Mouse (Mus musculus) heart, embryonic 12.5 days (tissue): Measurements from ENCODE around the gene Kif16b. TPM values are rescaled to one million over a fixed set of nuclear protein-coding genes. Genes with fewer than 3 reads are reported as not detected.

ENCODE experiments used
- ATAC-seq: fragments of 200-750 bp; cut with Nextera tagmentation; 2 replicates; pipeline ENCODE4 v1.8.0; 2017; ENCODE audit warnings: moderate TSS enrichment, moderate library complexity; ENCODE audit not compliant: insufficient number of reproducible peaks, low FRiP score
- H3K27ac ChIP-seq: fragments of 300-500 bp; sonication (generic); 2 replicates; pipeline ENCODE4 v1.5.1; 2016; ENCODE audit warnings: mild to moderate bottlenecking, moderate library complexity; ENCODE audit not compliant: poor library complexity, severe bottlenecking
- H3K27me3 ChIP-seq: fragments of 300-500 bp; sonication (generic); replicated peaks from 2 replicates; pipeline ENCODE4 v1.6.1; 2016; ENCODE audit warnings: mild to moderate bottlenecking, moderate library complexity
- H3K36me3 ChIP-seq: fragments of 300-500 bp; sonication (generic); 2 replicates; pipeline ENCODE4 v1.6.1; 2016; ENCODE audit warnings: mild to moderate bottlenecking, moderate library complexity
- H3K4me1 ChIP-seq: fragments of 300-500 bp; sonication (generic); replicated peaks from 2 replicates; pipeline ENCODE4 v1.6.1; 2016; ENCODE audit warnings: mild to moderate bottlenecking
- H3K4me2 ChIP-seq: fragments of 300-500 bp; sonication (generic); 2 replicates; pipeline ENCODE4 v1.6.1; 2016; ENCODE audit warnings: mild to moderate bottlenecking, moderate library complexity
- H3K4me3 ChIP-seq: fragments of 300-500 bp; sonication (generic); 2 replicates; pipeline ENCODE4 v1.5.1; 2016; ENCODE audit warnings: mild to moderate bottlenecking
- H3K9ac ChIP-seq: fragments of 300-500 bp; sonication (generic); 2 replicates; pipeline ENCODE4 v1.6.1; 2016; ENCODE audit warnings: mild to moderate bottlenecking, moderate library complexity
- H3K9me3 ChIP-seq: fragments of 300-500 bp; sonication (generic); replicated peaks from 2 replicates; pipeline ENCODE4 v1.6.1; 2016; ENCODE audit warnings: mild to moderate bottlenecking, moderate library complexity
- WGBS: fragments of 180-500 bp; shearing (Covaris S2); methylation state at CpG from one replicate; pipeline ENCODE4 v1.1.7; 2016; 5-methylcytosine and 5-hydroxymethylcytosine counted together
- polyA plus RNA-seq: library from polyadenylated mRNA; unstranded; fragments of >200 nt; fragmentation: Nextera tagmentation; extraction: Ambion mirVana; gene quantifications from 2 replicates; pipeline ENCODE4 v1.2.1, GENCODE M21; 2016

Kif16b gene
- polyA plus RNA-seq, 1 experiment from 2014 or later = 13.9 TPM

GRCm38 (mm10) chr2:142774752-142775151 is 126.6 kb downstream of the Kif16b start:
- Histone ChIP-seq H3K9ac (no peak overlapping the region), H3K4me1 (peaks cover 9% of the 10 kb centered on the region; the same call in 1 of the 2 replicates), H3K27me3 (no peaks in the 10 kb centered on the region), H3K4me3 (no peak overlapping the region), H3K4me2 (no peak overlapping the region), H3K36me3 (no peaks in the 10 kb centered on the region), H3K27ac (no peak overlapping the region), H3K9me3 (no peaks in the 10 kb centered on the region)
- WGBS = 62% methylated on average over 1 of the region's 1 CpGs
- no peak for ATAC-seq

DNA sequence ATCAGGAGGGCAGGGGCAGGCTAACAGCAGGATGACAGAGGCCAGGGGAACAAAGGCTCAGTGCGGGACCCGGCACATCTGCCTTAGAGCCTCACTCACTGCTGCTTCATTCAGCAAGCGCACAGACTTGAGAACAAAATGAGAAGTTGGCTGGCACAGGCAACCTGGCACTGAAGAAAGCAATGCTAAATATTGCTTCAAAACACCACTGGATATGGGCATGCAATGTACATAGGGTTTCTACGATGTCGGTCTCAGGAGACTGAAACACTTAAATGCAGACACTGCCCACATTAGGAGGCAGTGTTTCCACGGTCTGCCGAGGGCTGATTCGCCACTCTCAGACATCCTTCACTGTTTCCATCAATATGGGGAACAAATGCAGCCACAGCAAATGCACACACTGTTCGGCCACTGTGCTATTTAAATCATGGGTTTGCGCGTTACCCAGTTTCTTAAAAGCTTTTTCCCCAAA is 131.6 kb downstream of the Kif16b start:
- Histone ChIP-seq H3K4me1 (0 out of 2 replicates have a peak, but pooled peaks cover 2% of the 10 kb centered on the region), H3K4me2 (no peak overlapping the region), H3K36me3 (no peaks in the 10 kb centered on the region), H3K27ac (no peak overlapping the region), H3K27me3 (no peaks in the 10 kb centered on the region), H3K9me3 (no peaks in the 10 kb centered on the region), H3K9ac (no peak overlapping the region), H3K4me3 (no peak overlapping the region)
- no peak for ATAC-seq
- WGBS = 82% methylated on average over 11 of the region's 11 CpGs

DNA sequence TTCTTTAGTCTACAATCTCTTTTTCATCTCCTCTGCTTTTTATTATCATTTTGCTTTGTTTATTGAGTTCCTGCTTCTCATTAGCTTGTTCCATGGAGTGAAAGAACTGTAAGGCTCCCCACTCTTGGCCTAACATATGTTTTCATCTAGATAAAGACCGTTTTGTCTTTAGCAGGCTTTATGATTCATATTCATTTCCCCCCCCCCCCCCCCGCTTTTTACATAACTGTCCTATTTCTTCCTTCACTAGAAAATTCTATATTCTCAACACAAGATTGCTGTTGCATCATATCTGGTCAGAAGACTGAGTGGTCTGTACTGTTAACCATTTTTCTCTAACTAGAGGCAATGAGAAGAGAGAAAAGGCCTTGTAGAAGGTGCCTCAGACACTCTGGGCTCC is 137.1 kb downstream of the Kif16b start:
- H3K9ac ChIP-seq = no peak overlapping the region
- no peak overlapping the region for H3K4me2 ChIP-seq
- H3K4me1 ChIP-seq = no peaks in the 10 kb centered on the region
- H3K27ac ChIP-seq = no peak overlapping the region
- H3K36me3 ChIP-seq = no peaks in the 10 kb centered on the region
- no peaks in the 10 kb centered on the region for H3K9me3 ChIP-seq
- no peaks in the 10 kb centered on the region for H3K27me3 ChIP-seq
- WGBS = 75% methylated on average over 2 of the region's 2 CpGs
- H3K4me3 ChIP-seq = no peak overlapping the region
- ATAC-seq = no peak

DNA sequence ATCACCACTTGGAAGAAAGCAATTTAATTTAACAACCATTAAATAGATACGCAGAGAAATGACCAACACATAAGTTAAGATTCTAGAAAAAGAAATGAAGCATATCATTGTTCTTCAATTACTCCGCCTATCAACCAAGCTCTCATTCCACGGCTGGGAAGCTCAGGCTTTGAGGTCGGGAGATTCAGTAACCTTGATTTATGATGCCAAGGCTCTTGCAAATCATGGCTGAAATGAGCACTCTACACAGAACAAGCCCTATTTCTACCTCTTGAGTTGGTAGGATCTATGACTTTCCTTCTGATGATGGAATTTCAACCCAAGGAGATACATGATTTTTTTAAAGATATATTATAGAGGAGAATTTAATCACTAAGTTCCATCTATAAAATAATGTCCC is 140.5 kb downstream of the Kif16b start:
- Histone ChIP-seq H3K9ac (no peak overlapping the region), H3K36me3 (no peaks in the 10 kb centered on the region), H3K4me2 (no peak overlapping the region), H3K4me1 (no peaks in the 10 kb centered on the region), H3K27ac (no peak overlapping the region), H3K4me3 (no peak overlapping the region), H3K9me3 (no peaks in the 10 kb centered on the region), H3K27me3 (no peaks in the 10 kb centered on the region)
- ATAC-seq = no peak
- 78% methylated on average over 4 of the region's 4 CpGs for WGBS

DNA sequence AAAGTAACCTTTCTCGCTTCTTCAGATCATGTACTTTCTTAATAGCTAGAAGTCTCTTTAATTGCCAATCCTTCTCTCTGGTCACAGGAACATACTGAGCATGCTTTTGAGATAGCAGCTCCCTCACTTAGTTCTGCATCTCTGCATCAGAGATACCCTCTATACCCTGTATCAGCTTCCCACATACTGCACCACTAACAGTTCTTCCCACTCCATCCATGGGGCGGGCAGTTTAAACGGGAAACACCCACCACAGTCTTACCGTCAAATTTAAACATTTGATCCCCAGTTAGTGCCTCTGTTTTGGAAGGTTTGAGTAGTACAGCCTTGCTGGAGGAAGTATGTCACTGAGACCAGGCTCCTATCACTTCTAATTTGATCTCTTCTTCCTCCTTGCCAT is 142.1 kb downstream of the Kif16b start:
- H3K27ac ChIP-seq = no peak overlapping the region
- H3K4me1 ChIP-seq = no peaks in the 10 kb centered on the region
- H3K9ac ChIP-seq = no peak overlapping the region
- H3K9me3 ChIP-seq = no peaks in the 10 kb centered on the region
- H3K4me3 ChIP-seq = no peak overlapping the region
- H3K4me2 ChIP-seq = no peak overlapping the region
- 88% methylated on average over 4 of the region's 4 CpGs for WGBS
- ATAC-seq = no peak
- no peaks in the 10 kb centered on the region for H3K27me3 ChIP-seq
- H3K36me3 ChIP-seq = no peaks in the 10 kb centered on the region

DNA sequence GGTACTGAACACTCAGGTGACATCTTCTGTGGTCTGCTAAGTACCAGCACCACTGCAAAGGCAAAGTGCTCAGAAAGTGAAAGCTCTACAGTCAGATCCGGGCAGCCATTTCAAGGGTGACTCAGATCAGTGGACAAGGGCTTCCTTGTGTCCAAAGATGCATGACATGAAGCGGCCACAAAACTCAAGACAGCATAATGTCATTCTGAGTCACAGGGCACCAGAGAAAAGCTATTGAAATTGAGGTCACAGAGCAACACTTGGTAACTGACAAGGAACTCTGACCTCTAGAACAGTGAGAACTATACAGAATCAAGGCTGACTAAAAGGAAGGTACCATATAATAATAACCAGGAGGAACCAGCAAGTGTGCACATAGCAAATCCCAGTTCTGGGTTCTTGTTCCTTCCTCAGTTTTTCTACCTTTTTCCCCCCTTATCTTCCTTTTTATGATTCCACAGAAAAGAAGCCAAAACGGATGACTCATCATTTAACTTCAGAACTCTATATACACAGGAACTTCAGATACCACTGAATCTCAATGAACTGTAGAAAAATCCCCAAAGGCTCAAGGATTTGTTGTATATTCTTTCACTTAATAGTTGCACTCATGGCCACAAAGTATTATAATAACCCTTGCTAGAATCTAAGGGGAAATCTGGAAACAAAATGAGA is 143.1 kb downstream of the Kif16b start:
- Histone ChIP-seq H3K4me3 (no peak overlapping the region), H3K4me2 (no peak overlapping the region), H3K4me1 (no peaks in the 10 kb centered on the region), H3K27me3 (no peaks in the 10 kb centered on the region), H3K27ac (no peak overlapping the region), H3K36me3 (no peaks in the 10 kb centered on the region), H3K9ac (no peak overlapping the region), H3K9me3 (no peaks in the 10 kb centered on the region)
- no peak for ATAC-seq
- 76% methylated on average over 3 of the region's 3 CpGs for WGBS

DNA sequence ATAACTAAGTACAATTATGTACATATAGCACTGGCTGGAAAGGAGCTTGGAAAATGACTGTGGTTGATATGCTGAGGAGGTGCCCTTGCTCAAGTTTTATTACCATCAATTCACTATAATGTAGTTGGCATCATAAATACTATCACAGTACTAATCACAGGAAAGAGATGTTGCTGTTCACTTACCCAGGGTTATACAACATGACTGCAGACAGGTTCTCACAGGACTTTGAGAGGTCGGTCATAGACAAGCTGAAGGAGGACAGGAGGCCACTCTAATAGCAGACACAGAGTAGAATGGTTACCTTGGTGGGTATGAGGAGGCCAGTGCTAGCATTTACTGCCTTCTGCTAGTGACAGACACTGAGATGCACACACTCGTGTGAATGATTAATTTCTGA is 162.0 kb downstream of the Kif16b start:
- ATAC-seq = no peak
- peaks cover 5% of the 10 kb centered on the region; the same call in 1 of the 2 replicates for H3K36me3 ChIP-seq
- no peaks in the 10 kb centered on the region for H3K9me3 ChIP-seq
- H3K9ac ChIP-seq = no peak overlapping the region
- H3K27ac ChIP-seq = no peak overlapping the region
- no peaks in the 10 kb centered on the region for H3K27me3 ChIP-seq
- H3K4me3 ChIP-seq = no peak overlapping the region
- no peak overlapping the region for H3K4me2 ChIP-seq
- peaks cover 5% of the 10 kb centered on the region; the same call in 1 of the 2 replicates for H3K4me1 ChIP-seq
- WGBS = 81% methylated on average over 2 of the region's 2 CpGs

DNA sequence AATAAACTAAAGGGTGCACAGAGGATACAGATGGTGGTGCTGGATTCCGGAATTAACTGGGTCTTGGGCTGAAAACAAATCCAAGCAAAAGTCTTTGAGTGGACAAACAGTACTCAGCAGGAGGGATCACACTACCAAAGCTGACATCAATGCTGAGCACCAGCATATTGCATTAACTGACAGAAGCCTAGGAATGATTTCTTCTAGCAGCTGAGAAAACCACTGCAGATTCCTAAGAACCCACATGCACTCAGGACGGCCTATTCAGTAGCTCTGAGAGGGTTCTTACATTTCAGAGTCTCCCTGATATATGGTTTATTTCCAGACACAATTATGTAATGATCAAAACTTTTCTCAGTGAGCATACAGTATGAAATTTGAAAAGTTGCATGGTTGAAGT is 162.8 kb downstream of the Kif16b start:
- WGBS = 79% methylated on average over 2 of the region's 2 CpGs
- Histone ChIP-seq H3K4me2 (no peak overlapping the region), H3K4me1 (peaks cover 8% of the 10 kb centered on the region), H3K27me3 (no peaks in the 10 kb centered on the region), H3K9ac (no peak overlapping the region), H3K27ac (no peak overlapping the region), H3K4me3 (no peak overlapping the region), H3K9me3 (no peaks in the 10 kb centered on the region), H3K36me3 (peaks cover 5% of the 10 kb centered on the region; the same call in 1 of the 2 replicates)
- ATAC-seq = no peak

DNA sequence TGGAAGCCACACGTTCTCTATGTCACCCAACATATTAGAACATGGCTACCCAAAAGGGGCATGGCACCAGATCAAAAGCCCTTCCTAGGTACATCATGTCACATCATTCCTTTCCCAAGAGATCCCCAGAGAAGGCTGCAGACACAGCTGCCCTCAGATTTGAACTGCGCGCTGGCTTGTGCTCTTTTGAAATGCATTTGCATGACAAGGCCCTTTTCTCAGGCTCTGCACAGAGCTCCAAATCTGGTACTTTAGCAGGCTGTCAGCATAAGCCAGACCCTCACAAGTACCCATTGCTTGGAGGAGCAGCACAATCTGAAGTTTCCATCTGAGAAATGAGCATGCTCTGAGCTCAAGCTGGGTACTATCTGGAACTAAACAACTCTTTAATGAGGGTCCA is 165.6 kb downstream of the Kif16b start:
- Histone ChIP-seq H3K27me3 (no peaks in the 10 kb centered on the region), H3K36me3 (peaks cover 5% of the 10 kb centered on the region; the same call in 1 of the 2 replicates), H3K4me2 (no peak overlapping the region), H3K27ac (no peak overlapping the region), H3K4me1 (peaks cover 18% of the 10 kb centered on the region), H3K9me3 (no peaks in the 10 kb centered on the region), H3K9ac (no peak overlapping the region), H3K4me3 (no peak overlapping the region)
- WGBS = 91% methylated on average over 3 of the region's 3 CpGs
- ATAC-seq = no peak

DNA sequence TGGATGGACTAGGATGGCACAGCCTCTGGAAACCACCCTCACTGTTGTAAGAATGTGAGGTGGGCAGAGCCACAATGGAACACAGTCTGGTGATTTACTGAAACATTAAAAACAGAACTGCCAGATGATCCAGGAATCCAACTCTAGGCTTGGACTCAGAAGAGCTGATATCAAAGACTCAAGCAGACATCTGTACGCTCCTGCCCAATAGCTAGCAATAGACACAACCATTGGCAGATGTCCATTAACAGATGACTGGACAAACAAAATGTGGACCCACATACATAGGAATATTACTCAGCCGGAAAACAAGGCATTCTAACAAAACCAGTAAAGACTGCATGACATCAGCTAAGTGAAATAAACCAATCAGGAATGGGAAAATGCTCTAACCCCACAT is 167.3 kb downstream of the Kif16b start:
- no peak for ATAC-seq
- H3K36me3 ChIP-seq = no peaks in the 10 kb centered on the region
- H3K9me3 ChIP-seq = no peaks in the 10 kb centered on the region
- no peaks in the 10 kb centered on the region for H3K27me3 ChIP-seq
- H3K4me3 ChIP-seq = no peak overlapping the region
- H3K4me2 ChIP-seq = no peak overlapping the region
- H3K27ac ChIP-seq = no peak overlapping the region
- WGBS = 90% methylated on average over 2 of the region's 2 CpGs
- H3K9ac ChIP-seq = no peak overlapping the region
- peaks cover 18% of the 10 kb centered on the region for H3K4me1 ChIP-seq

DNA sequence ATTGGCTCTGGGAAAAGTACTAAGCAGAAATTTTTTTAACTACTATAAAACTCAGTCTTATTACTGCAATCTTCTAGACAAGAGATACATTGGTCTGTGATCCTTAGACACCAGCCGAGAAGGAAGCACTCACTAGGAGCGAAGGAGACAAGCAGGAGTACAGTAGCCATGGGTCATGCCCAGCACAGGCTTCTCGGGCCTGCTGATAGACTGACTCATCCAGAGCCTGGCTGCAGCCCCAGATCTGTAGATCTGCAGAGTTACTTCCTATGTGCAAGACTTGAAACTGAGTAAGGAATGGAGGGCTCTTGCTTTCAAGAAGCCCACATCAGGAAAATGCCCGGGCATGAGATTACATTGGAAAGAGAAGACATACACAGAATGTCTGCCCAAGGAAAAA is 169.0 kb downstream of the Kif16b start:
- 61% methylated on average over 4 of the region's 4 CpGs for WGBS
- no peak for ATAC-seq
- Histone ChIP-seq H3K4me1 (peaks cover 18% of the 10 kb centered on the region), H3K27ac (no peak overlapping the region; the same call in 1 of the 2 replicates), H3K9me3 (no peaks in the 10 kb centered on the region), H3K27me3 (no peaks in the 10 kb centered on the region), H3K4me3 (no peak overlapping the region), H3K9ac (no peak overlapping the region), H3K36me3 (no peaks in the 10 kb centered on the region), H3K4me2 (no peak overlapping the region)

DNA sequence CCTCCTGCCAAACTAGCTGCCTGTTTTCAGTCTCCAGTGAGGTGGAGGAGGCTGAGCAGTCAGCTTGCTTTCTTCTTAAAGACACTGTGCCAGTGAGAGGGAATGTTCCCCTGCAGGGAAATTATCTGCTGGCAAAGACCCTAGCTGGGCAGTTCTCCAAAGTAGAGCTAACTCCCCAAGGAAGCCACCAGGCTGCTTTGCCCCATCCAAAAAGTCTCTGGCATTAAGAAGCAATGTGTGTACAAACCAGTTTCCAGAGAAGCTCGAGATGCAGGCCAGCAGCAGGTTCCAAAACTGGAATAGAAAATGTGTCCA is 169.6 kb downstream of the Kif16b start:
- Histone ChIP-seq H3K27me3 (no peaks in the 10 kb centered on the region), H3K4me3 (no peak overlapping the region), H3K27ac (0 out of 2 replicates have a peak overlapping the region, but pooled peaks have one; percentile 9), H3K9ac (no peak overlapping the region), H3K4me1 (peaks cover 18% of the 10 kb centered on the region), H3K4me2 (no peak overlapping the region), H3K36me3 (no peaks in the 10 kb centered on the region), H3K9me3 (no peaks in the 10 kb centered on the region)
- ATAC-seq = peak; percentile 29; the same call in 1 of the 2 replicates
- 34% methylated on average over 1 of the region's 1 CpGs for WGBS
